Mouse (Mus musculus) gastrocnemius, postnatal 14 days (tissue): Measurements from ENCODE around the gene Alkbh2. TPM values are rescaled to one million over a fixed set of nuclear protein-coding genes. Genes with fewer than 3 reads are reported as not detected.

ENCODE experiments used
- DNase-seq: peaks from one replicate; pipeline ENCODE4 v3.0.0; 2021; ENCODE audit warnings: mixed read lengths
- intact Hi-C: fragments of 180-260 bp; cut with DNase I; formaldehyde crosslinking; loops from one replicate; pipeline ENCODE4 v1.15.1; 2025; ENCODE audit warnings: low total_unique reads
- long read RNA-seq, 2 experiments: library from polyadenylated mRNA; stranded (forward); transcript quantifications; one replicate each; pipeline ENCODE4 v2.0.0; 2021
- total RNA-seq, 2 experiments: library from RNA; stranded (reverse); gene quantifications; 2 replicates each; pipeline ENCODE4 v1.2.3; 2021

Gene Alkbh2
- 1 to 10 TPM; 1.1 to 1.5 TPM for total RNA-seq
- long read RNA-seq, experiment 1, partial matches to known transcripts, result 0 of 1 reads
- long read RNA-seq, experiment 1, other reads (novel, unspliced or antisense), result 0 of 1 reads
- long read RNA-seq, experiment 2, partial matches to known transcripts, result 0 of 1 reads
- long read RNA-seq, experiment 2, other reads (novel, unspliced or antisense), result 1 of 1 reads

DNA sequence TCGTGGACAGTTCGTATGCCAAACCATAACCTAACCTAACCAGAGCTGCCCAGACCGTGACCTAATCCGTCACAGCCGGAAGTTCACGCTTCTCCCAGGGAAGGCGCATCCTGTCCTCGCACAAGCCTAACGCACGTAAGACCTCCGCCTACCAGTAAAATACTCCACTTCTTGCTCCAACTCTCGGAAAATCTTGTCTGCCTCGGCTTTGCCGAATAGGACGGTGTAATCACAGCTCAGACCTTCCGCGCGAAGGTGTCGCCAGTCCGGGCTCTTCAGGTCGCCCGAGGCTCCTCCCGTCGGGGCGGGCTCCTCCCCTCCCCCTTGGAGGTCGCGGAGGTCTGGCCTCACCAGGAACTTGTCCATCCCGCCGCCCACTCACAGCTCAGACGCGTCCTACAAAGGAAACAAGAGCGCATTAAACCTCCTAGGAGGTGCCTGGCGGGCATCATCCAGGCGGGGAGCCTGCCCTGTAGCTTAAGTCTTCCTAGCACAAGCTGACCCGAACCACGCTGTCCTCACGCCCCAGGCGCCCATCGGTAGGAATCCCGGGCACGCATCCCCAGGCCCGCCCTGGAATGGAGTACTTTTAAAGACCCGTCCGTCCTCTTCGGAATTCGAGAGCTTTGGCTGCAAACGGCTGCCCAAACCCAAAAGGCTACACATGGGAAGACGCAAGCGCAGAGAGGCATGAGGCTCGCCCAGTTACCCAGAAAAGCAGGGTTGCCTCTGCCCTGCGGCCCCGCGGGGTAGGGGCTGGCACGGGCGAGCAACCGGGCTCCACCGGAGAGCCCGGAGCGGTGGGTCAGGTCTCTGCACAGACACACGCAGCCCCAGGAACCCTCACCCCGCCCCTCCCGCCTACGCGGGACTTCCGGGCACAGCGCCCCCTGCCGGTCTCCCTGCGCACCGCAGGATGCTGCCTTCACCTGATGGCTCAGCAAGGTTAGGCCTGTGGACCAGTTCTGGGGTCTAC, at the start of gene Alkbh2:
TSS of gene Alkbh2 (minus strand) at position 845 of the 976 bp plus-strand sequence.
- intact Hi-C loops, result loop anchor here (5.0 kb wide), 1 partner anchor 80 kb away; no protein-coding TSS in a partner anchor
- DNase-seq, result peak; percentile 80

DNA sequence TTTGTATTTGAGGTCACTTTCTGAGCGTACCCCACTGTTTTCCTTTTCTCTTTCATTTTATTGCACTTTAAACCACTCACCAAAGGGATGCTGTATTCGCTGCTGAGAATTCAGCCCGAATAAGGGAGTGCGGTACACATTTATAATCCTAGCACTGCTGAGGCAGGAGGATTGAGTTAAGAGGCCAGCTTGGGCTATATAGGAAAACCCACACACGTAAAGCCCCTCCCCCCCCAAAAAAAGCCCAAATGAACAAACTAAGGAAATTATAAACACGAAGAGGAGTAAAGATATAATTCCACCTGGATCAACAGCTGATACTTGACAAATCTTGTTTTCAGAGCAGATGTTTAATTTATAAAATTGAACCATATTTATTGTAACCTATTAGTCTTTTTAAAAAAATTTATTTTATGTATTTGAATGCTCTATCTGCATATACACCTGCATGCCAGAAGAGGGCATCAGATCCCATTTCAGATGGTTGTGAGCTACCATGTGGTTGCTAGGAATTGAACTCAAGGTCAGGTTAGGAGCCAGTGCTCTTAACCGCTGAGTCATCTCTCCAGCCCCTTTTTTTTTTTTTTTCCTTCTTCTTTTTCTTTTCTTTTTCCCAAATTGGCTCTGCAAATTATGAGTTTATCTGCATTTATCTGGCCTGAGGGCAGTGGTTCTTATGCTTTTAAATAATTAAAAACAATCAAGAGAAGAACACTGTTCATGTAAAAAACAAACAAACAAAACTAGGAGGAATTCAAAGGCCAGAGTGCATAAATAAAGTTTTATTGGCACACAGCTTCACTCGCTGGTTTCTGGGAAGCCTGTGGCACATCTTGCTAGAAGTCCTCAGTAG, 48.8 kb upstream of the Alkbh2 start:
- no peak for DNase-seq
- intact Hi-C loops, result no loop called here

DNA sequence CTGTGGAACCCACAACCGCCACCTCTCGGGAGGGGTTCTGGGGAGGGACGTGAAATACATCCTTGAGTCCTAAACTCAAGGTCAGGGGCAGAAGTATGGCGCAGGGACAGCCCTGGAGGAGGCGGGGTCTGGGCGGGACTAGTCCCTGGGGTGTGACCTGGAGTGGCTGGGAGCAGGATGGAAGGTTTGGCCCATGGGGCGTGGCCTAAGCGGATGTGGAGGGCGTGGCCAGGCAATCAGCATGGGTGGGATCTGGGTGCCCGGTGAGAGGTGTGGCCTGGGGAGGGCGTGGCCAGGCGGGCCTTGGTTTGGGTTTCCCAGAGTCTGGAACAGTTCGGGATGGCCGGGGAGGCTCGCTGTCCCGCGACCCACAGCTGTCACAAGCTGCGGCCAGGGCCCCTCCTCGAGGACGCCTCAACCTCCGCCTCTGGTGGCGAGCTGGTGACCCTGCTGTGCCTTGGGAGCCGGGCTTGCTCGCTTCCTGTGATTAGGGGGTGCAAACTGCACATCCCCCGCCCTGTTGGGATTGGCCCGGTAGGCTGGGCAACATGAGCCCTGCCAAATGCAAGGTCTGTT, 47.7 kb upstream of the Alkbh2 start:
- intact Hi-C loops, result no loop called here
- DNase-seq, result peak; percentile 97

DNA sequence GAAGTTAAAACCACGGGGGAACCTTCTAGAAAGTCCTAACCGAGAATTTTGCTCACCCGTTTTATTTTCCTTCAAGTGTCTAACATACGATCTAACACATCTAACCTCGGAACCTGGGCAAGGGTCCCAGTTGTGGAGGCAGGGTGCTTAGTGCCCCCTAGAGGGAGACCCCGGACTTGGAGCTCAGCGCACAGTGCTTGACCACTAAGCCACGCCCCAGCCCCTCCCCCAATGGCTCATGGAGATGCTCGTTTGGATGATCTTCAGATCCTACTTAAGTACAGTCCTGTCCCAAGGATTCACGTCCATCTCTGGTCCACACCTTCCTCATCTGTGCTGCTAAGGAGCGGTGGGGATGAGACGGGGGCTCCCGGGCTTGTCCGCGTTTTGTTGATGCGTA, 46.6 kb upstream of the Alkbh2 start:
- intact Hi-C loops, result no loop called here
- peak; percentile 63 for DNase-seq

DNA sequence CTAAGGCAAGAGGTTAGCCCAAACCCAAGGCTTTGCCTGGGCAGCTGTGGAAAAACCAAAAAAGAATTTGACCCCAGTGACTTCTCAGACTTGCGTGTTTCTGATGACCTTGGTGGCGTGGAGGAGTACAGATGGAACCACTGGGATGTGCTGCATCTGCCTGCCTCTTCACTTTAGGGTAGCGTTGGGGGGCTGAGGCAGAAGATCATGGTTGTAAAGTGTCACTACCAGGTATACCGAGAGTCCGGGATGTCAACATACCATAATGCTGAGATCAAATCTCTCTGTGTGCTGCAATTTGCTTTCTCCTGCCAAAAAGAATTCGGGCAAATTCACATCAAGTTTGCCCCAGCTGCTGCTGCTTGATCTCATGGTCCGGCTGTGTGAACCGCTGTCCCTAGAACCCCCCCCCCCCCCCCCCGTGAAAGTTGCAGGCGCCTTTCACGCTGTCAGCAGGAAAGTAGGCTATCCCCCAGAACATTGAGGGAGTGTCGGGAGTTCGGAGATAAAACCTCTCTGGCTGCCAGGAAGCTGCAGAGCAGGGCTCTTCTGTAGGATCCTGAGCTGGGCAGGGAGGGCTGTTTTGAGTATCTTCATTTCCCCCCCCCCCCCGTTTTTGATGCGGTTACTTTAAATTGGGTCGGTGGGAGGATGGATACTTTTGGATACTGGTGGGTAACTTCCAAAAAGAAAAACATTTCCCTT, 46.0 kb upstream of the Alkbh2 start:
- intact Hi-C loops, result no loop called here
- DNase-seq, result no peak

DNA sequence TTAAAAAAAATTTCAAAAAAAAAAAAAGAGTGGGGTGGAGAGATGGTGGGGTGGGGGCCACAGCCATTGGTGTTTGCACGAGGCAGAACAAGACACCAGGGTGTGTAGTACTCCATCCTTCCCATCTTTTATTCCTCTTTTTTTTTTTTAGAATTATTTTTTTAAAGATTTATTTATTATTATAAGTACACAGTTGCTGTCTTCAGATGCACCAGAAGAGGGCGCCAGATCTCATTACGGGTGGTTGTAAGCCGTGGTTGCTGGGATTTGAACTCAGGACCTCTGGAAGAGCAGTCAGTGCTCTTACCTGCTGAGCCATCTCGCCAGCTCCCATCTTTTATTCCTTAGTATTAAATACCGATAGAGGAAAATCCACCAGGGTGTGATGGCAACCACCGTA, 45.4 kb upstream of the Alkbh2 start:
- no peak for DNase-seq
- intact Hi-C loops, result no loop called here

DNA sequence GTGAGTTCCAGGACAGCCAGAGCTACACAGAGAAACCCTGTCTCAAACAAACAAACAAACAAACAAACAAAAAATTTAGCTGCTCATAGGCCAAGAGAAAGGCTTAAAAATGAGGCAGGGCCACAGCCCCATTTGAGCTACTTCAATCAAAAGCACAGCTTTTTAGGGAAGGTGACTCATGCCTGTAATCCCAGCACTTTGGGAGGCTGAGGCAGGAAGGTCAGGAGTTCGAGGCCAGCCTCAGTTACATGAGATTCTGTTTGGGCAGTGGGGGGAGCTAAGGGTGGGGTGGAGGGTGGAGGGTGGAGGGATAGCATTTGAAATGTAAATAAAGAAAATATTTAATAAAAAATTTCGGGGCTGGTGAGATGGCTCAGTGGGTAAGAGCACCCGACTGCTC, 44.9 kb upstream of the Alkbh2 start:
- DNase-seq, result no peak
- intact Hi-C loops, result no loop called here

DNA sequence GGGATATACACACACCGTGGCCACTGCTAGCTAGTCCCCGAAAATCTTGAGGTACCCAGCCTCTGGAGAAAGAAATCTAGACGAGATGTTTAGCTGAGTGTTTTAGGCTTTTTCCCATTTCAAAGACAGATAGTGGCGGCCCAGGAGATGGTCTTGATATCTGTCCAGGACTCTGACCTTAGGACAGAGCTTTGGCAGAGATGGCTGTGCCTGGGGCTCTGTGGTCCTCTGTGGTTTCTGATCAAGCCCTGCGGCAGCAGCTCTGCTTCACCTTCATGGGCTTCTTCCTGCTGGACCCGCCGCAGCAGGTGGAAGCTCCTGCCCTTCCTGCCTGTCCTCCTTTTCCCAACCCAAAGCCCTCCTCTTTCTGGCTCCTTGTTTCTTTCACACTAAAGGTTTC, 42.3 kb upstream of the Alkbh2 start:
- no peak for DNase-seq
- intact Hi-C loops, result no loop called here

DNA sequence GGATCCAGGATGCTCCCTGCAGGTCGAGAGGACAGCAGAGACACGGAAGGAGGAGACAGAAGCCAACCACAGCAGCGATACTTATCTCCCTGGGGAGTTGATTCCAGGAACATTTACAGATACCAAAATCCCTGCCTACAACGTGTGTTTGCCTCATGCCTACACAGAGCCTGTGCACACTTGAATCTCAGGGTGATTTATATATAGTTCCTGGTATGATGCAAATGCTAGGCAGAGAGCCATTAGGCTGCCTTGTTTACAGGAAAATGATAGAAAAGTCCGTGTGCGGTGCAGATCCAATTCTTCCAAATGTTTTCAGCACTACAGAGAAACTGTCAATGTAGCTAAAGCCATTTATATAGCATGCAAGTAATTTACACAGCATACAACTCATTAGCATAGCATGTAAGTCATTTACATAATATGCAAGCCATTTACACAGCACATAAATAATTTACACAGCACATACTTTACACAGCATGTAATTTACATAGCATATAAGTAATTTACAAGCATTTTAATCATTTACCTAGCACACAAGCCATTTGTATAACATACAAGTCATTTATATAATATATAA, 35.2 kb upstream of the Alkbh2 start:
- intact Hi-C loops, result no loop called here

DNA sequence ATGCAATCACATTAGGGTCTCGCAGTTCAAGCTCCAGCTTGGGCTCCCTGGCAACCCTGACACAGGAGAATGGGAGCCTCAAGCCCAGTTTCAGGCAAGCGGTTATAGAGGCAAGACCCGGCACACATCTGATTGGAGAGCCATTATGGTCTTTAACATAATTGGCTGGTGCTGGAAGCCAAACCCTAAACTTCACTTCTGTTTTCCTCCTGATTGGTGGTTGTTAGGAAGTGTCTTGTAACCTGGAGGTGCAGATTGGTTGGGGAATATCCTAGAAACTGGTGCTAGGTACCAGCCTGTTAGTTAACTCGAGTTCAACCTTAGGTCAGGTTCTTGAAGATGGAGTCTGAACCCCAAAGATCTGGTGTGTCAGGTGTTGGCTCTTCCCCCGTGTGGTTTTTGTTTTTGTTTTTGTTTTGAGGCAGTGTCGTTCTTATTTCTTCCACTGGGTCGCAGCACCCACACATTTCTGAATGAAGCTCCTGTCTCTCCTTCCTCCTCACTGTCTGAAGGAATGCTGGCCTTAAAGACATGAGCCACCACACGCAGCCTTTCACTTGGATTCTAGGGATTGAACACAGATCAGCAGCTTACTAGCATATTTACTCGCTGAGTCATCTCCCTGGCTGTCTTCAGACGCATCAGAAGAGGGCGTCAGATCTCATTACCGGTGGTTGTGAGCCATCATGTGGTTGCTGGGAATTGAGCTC, 34.2 kb upstream of the Alkbh2 start:
- intact Hi-C loops, result no loop called here
- DNase-seq, result no peak

More for the DNA sequence above, 35.2 kb upstream of the Alkbh2 start:
- no peak for DNase-seq

DNA sequence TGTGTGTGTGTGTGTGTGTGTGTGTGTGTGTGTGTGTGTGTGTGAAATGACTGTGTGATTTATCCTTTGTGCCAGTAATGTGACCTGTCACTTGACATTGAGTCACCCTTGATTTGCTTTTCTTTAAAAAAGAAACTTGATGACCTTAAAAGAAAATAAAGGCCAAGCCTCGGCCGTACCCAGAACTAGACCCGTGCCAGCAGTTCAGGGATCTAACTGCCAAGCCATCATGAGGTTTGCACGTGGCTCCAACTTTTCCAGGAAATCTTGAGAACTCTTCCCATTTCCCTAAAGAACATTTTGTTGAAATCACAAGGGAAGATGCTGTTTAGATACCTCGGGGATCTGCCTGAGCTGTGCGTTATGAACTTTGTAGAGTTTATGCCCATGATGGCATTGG, 33.4 kb upstream of the Alkbh2 start:
- intact Hi-C loops, result no loop called here
- DNase-seq, result no peak

DNA sequence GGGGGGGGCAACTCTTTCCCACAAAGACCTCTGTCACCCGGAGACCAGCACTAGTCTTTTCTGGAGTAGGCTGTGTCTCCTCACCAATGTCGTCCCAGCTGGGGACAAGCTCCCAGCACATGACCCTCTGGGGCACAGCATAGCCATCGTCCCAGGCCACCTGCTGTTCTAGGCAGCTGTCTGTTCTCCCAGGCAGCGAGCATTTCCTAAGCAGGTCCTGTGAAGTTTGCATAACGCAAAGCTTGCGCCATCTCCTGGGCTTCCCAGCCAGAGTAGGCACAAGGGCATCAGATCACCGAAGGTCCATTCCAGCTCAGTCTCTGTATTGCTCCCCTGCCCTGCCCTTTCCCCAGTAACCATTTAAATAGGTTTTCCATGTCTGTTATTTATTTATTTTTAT, 29.2 kb upstream of the Alkbh2 start:
- intact Hi-C loops, result no loop called here
- peak; percentile 32 for DNase-seq

DNA sequence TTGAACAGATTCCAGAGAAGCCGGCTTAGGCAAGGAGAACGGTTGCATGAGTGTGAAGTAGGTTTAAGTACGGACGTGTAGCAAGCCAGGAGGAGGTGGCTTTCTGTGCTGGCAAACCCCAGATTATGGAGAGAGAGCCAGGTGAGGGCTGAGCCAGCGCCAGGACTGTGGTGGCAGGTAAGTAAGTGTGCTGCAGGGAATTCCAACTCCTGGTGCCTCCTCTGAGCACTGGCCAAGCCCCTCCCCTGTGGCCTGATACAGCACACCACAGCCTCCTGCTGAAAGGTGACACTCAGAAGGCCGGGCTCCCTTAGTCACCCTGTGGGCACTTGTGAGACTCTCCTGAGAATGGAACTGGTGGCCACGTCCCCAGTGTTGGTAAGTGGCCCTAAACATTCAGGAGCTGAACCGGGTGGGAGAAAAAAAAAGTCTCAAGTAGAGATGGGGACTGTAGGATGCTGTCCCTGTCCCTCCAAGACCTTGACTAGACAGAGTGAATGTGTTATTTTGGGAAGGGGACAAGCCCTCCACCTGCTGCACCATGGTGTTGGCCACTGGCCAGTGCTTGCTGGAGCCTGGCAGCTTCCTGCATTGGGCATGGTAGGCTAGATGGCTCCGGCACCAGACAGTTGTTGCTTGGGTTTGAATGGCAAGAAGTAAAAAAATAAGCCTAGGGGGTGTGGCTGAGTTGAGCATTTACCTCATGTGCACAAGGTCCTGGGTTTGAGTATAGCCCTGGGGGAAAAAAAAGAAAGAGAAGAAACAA, 27.3 kb upstream of the Alkbh2 start:
- intact Hi-C loops, result no loop called here
- peak; percentile 68 for DNase-seq

DNA sequence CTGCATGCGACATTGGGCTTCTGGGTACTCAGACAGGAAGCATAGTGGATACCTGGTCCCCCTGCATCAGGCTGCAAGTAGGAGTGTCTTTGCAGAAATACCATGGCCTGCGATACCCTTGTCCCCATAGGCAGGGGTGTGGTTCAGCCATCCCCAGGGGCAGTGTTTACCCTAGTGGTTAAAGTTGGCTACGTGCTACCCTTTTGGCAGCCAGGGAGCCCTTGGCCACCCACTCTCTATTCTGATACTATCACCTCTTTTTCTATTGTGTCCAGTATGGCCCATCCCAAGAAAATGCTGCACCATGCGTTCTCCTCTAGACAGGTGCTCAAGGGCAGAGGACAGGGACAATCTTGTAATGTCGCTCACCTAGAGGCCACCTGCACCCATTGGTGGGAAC, 26.7 kb upstream of the Alkbh2 start:
- intact Hi-C loops, result no loop called here
- no peak for DNase-seq

DNA sequence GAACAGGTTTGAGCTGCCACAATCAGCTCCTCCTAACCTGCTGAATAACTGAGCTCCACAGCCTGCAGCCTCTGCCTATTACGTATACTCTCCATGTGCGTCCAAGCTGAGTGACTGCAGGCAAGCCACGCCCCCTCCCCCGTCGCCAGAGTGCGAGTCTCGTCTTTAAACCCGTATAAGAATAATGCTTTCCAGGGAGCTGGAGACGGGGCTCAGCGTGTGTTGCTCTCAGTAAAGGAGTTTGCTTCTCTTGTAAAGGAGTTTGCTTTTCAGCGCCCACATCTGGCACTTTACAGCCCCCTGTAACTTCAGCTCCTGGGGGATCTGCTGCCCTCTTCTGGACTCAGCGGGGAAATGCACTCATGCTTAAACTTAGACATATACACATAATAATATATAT, 25.5 kb upstream of the Alkbh2 start:
- no peak for DNase-seq
- intact Hi-C loops, result no loop called here

DNA sequence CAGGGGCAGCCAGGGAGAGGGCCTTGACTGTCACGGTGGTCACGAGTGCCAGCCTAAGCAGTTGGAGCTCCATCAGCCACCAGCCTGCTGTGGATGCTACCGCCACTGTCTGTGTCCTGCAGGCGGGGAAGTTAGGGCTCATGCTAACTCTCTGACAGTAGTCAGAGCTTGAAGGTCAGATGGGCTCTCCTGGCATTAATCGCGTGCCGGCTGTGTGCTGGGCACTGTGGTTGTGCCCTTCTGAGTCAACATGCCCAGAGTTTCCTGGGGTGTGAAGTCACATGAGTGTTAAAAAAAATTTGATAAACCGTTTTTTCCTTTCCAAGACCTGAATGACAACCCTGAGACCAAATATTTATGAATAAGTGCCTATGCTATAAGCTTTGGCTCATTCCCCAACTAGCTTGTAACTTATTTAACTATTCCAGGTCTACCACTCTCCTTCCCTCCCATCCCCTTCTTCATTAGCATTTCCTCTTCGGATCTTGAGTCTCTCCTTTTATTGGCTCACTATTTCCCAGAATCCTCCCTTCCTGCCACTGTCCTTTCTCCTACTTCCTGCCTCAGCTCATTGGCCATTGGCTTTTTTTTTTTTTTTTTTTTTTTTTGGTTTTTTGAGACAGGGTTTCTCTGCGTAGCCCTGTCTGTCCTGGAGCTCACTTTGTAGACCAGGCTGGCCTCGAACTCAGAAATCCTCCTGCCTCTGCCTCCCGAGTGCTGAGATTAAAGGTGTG, 24.5 kb upstream of the Alkbh2 start:
- intact Hi-C loops, result no loop called here
- no peak for DNase-seq
